Mouse (Mus musculus): ENCODE measurements around the gene Lpin1. TPM values are rescaled to one million over a fixed set of nuclear protein-coding genes. Genes with fewer than 3 reads are reported as not detected.
A peak's percentile ranks its signal among the peaks of the same experiment; 100 is the strongest.

Lpin1 gene
- polyA plus RNA-seq, 1 experiment from 2014 or later = 5.7 TPM

DNA sequence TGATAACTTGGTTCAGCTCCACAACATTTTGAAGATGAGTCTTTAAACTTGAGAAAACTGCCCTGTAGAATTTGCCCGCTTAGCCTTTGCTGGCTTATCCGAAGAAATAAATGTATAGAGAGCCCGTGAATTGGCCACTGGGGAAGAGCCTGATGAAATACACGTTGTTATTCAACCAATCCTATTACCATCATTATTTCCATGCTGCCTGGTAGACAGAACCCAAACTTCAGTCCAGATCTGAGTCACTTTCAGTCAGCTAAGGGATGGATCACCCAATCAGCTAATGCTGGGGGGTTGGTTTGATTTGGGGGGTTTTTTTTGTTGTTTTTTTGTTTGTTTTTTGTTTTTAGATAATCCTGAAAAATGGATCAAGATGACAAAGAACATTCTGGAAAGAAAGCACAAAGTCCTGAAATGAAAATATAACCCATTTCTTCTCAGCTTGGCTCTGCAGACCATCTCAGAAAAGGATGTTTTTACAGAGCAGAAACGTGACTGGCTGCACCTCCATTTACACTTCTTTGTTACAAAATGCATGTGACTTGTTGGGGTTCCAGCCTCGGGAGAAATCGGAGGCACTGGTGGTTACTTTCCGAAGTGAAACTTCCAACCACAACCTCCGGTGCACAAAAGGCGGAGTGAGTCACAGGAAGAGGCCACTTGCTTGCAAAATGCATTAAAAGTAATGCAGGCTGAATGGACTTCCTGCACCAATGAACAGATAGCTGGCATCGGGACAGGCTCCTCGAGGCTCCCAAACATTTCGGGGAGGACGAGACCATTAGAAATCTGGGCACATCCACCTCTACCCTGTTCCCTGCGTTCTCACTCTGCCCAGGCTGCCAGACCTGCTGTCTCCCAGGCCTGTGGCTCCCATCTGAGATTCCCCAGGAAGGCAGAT lies 78.6 kb downstream of the Lpin1 start:
- 55% methylated on average over 15 of the region's 15 CpGs for WGBS
- peak overlapping the region; percentile 51 for H3K27ac ChIP-seq

GRCm38 (mm10) chr12:16528650-16529049 lies 82.1 kb downstream of the Lpin1 start:
- H3K36me3 ChIP-seq = no peaks in the 10 kb centered on the region
- peaks cover 18% of the 10 kb centered on the region for H3K4me1 ChIP-seq
- ATAC-seq (ENCODE audit: insufficient number of reproducible peaks, low FRiP score, low TSS enrichment, low read depth) = no peak
- no peak overlapping the region for H3K4me2 ChIP-seq
- 88% methylated on average over 7 of the region's 7 CpGs for WGBS
- H3K4me3 ChIP-seq = no peak overlapping the region
- no peak overlapping the region for H3K9ac ChIP-seq
- H3K27me3 ChIP-seq = no peaks in the 10 kb centered on the region
- 0 out of 2 replicates have a peak, but pooled peaks cover 3% of the 10 kb centered on the region for H3K9me3 ChIP-seq
- H3K27ac ChIP-seq = no peak overlapping the region

More for the DNA sequence above, 78.6 kb downstream of the Lpin1 start:
- Histone ChIP-seq H3K4me3 (no peak overlapping the region), H3K9ac (no peak overlapping the region), H3K4me2 (no peak overlapping the region), H3K9me3 (no peaks in the 10 kb centered on the region), H3K36me3 (peaks cover 6% of the 10 kb centered on the region), H3K27me3 (no peaks in the 10 kb centered on the region), H3K4me1 (peaks cover 18% of the 10 kb centered on the region)
- ATAC-seq (ENCODE audit: insufficient number of reproducible peaks, low FRiP score, low TSS enrichment, low read depth) = no peak

- Histone ChIP-seq H3K9ac (no peak overlapping the region), H3K36me3 (no peaks in the 10 kb centered on the region), H3K4me3 (no peak overlapping the region), H3K4me1 (peaks cover 13% of the 10 kb centered on the region), H3K27ac (no peak overlapping the region), H3K4me2 (no peak overlapping the region), H3K27me3 (no peaks in the 10 kb centered on the region), H3K9me3 (0 out of 2 replicates have a peak, but pooled peaks cover 3% of the 10 kb centered on the region)
- WGBS = 76% methylated on average over 3 of the region's 3 CpGs
- no peak for ATAC-seq (ENCODE audit: insufficient number of reproducible peaks, low FRiP score, low TSS enrichment, low read depth)
Observed at GRCm38 (mm10) chr12:16527941-16528340, 82.8 kb downstream of the Lpin1 start.

DNA sequence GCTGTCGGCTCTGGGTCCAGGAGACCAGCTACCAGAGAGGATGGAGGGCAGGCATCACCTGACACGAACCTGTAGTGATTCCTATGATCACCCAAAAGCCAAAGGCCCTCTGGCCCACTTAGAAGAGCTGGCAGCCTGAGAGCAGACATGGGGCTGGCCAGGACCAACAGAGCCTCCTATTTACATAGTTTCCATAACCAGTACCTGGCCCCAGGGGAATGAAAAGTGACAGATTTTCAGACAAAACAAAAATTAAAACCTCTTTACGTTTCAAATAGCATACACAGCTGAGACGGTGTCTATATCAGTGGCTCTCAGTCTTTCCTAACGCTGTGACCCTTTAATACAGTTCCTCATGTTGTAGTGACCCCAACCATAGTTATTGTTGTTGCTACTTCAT lies 83.9 kb downstream of the Lpin1 start:
- Histone ChIP-seq H3K27me3 (no peaks in the 10 kb centered on the region), H3K9ac (no peak overlapping the region), H3K9me3 (0 out of 2 replicates have a peak, but pooled peaks cover 3% of the 10 kb centered on the region), H3K36me3 (no peaks in the 10 kb centered on the region), H3K4me1 (0 out of 2 replicates have a peak, but pooled peaks cover 2% of the 10 kb centered on the region), H3K27ac (no peak overlapping the region), H3K4me3 (no peak overlapping the region), H3K4me2 (no peak overlapping the region)
- WGBS = 79% methylated on average over 5 of the region's 5 CpGs
- ATAC-seq (ENCODE audit: insufficient number of reproducible peaks, low FRiP score, low TSS enrichment, low read depth) = no peak

GRCm38 (mm10) chr12:16526134-16526533 lies 84.6 kb downstream of the Lpin1 start:
- ATAC-seq (ENCODE audit: insufficient number of reproducible peaks, low FRiP score, low TSS enrichment, low read depth) = no peak
- Histone ChIP-seq H3K36me3 (no peaks in the 10 kb centered on the region), H3K9me3 (0 out of 2 replicates have a peak, but pooled peaks cover 3% of the 10 kb centered on the region), H3K27me3 (no peaks in the 10 kb centered on the region), H3K27ac (no peak overlapping the region), H3K4me2 (no peak overlapping the region), H3K4me3 (no peak overlapping the region), H3K9ac (no peak overlapping the region), H3K4me1 (no peaks in the 10 kb centered on the region)
- 85% methylated on average over 2 of the region's 2 CpGs for WGBS

DNA sequence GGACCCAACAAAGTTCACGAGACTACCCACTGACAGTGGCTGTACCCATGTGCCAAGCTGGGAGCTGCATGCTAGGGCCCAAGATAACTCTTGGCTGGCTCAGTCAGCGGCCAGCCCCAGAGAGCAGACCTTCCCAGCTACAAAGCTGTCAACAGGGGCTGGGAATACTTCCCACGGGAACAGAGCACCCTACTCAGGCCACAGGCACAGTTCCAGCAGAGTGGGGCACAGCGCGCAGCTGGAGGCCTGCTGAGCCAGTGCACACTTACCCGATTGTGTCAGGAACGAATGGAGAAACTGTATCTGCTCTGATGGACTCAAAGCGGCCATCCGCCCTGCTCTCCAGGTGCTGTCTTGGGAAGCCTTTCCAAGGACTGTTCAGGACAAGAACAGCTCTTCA lies 95.6 kb downstream of the Lpin1 start:
- no peaks in the 10 kb centered on the region for H3K4me1 ChIP-seq
- H3K4me3 ChIP-seq = no peak overlapping the region
- 86% methylated on average over 9 of the region's 9 CpGs for WGBS
- no peak overlapping the region for H3K9ac ChIP-seq
- H3K4me2 ChIP-seq = no peak overlapping the region
- H3K9me3 ChIP-seq = no peaks in the 10 kb centered on the region
- ATAC-seq (ENCODE audit: insufficient number of reproducible peaks, low FRiP score, low TSS enrichment, low read depth) = no peak
- H3K27ac ChIP-seq = no peak overlapping the region
- no peaks in the 10 kb centered on the region for H3K36me3 ChIP-seq
- no peaks in the 10 kb centered on the region for H3K27me3 ChIP-seq

GRCm38 (mm10) chr12:16512991-16513390 lies 97.8 kb downstream of the Lpin1 start:
- no peak for ATAC-seq (ENCODE audit: insufficient number of reproducible peaks, low FRiP score, low TSS enrichment, low read depth)

GRCm38 (mm10) chr12:16509122-16509752 lies 101.5 kb downstream of the Lpin1 start:
- no peaks in the 10 kb centered on the region for H3K36me3 ChIP-seq
- no peak overlapping the region for H3K9ac ChIP-seq
- peaks cover 8% of the 10 kb centered on the region; the same call in 1 of the 2 replicates for H3K4me1 ChIP-seq
- H3K4me2 ChIP-seq = no peak overlapping the region
- 16% methylated on average over 13 of the region's 13 CpGs for WGBS
- H3K27ac ChIP-seq = no peak overlapping the region
- no peaks in the 10 kb centered on the region for H3K9me3 ChIP-seq
- H3K27me3 ChIP-seq = no peaks in the 10 kb centered on the region
- H3K4me3 ChIP-seq = no peak overlapping the region
- ATAC-seq (ENCODE audit: insufficient number of reproducible peaks, low FRiP score, low TSS enrichment, low read depth) = no peak

More at GRCm38 (mm10) chr12:16512991-16513390, 97.8 kb downstream of the Lpin1 start:
- Histone ChIP-seq H3K4me1 (peaks cover 5% of the 10 kb centered on the region; the same call in 1 of the 2 replicates), H3K9me3 (no peaks in the 10 kb centered on the region), H3K27me3 (no peaks in the 10 kb centered on the region), H3K4me2 (no peak overlapping the region), H3K9ac (no peak overlapping the region), H3K36me3 (no peaks in the 10 kb centered on the region), H3K27ac (no peak overlapping the region), H3K4me3 (no peak overlapping the region)
- WGBS = 97% methylated on average over 1 of the region's 1 CpGs

DNA sequence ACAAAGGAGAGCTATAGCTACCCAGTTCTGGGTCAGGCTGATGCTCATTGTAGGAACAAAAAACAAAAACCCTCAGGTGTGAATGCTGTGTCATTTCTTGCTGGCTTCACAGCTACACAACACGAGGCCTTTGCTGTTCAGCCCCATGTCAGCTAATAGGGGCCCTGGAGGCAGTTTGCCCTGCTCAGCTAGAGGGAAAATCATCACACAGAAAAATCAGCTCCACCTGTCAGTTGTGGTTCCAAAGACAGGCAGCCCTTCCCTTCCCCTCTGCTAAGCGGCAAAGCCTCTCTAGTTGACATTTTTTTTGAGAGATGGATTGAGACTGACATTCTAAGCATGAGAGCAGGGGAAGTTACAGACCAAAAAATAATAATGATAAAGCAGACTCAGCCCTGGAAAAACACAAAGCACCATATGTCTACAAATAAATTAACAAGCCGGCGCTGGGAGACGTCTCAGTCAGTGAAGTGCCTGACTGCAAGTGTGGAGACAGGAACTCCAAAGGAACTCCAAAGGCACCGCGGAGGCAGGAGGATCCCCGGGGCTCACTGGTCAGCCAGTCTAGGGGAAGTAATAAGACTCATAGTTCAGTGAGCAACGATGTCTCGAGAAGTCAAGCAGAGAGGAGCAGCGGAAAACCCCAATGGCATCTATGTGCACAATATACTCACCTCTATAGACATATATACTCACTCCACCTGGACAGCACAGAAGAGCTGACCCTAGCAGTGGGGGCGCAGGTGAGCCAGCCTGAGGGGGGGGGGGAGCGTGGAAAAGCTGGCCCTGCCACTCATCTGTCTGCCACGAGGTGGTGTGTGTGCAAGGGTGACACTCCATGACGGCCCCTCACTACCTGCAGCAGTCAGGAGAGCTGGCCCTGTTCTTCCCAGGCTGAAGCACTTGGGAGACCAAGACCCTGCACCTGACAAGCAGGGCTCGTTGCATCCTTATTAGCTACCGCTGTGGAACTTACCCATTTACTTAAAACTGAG lies 103.7 kb downstream of the Lpin1 start:
- 58% methylated on average over 17 of the region's 17 CpGs for WGBS

DNA sequence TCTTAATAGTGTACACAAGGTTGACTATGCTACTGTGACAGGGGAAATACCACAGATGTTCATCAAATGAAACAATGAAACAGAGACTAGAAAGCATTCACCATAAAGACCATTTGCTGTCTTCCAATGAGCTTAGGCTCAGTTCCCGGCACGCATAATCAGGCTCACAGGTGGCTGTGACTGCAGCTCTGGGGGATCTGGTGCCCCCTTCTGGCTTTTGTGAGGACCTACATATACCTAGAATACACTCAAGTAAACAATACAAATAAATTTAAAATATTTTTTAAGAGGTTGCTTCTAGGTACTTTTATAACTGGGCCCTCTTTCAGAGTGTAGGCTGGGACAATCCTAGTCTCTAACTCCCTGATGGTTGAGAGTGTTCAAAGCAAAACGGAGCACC lies 106.5 kb downstream of the Lpin1 start:
- H3K4me1 ChIP-seq = peaks cover 7% of the 10 kb centered on the region; the same call in 1 of the 2 replicates
- ATAC-seq (ENCODE audit: insufficient number of reproducible peaks, low FRiP score, low TSS enrichment, low read depth) = no peak

More for the DNA sequence above, 103.7 kb downstream of the Lpin1 start:
- no peak overlapping the region for H3K9ac ChIP-seq
- no peaks in the 10 kb centered on the region for H3K36me3 ChIP-seq
- no peaks in the 10 kb centered on the region for H3K9me3 ChIP-seq
- no peaks in the 10 kb centered on the region for H3K27me3 ChIP-seq
- no peak for ATAC-seq (ENCODE audit: insufficient number of reproducible peaks, low FRiP score, low TSS enrichment, low read depth)
- no peak overlapping the region for H3K4me2 ChIP-seq
- H3K27ac ChIP-seq = no peak overlapping the region
- peaks cover 8% of the 10 kb centered on the region; the same call in 1 of the 2 replicates for H3K4me1 ChIP-seq
- no peak overlapping the region for H3K4me3 ChIP-seq

DNA sequence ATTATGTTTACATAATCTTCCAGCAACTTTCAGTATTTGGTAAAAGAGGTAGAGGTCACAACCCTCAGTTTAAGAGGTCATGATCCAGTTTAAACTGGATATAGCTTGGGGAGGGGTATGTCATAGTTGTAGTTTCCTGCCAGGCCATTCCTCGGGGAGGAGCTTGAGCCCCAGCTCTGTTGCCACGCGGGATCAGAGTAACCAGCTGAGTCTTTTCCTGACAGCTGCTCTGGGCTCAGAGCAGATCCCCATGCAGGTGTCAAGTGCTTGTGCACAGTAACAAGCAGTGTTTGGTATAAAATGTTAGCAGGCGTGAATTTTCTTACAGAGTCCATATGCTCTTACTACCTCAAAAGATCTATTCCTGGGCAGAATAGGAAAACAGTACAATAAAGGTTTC lies 112.8 kb downstream of the Lpin1 start:
- no peaks in the 10 kb centered on the region for H3K36me3 ChIP-seq
- H3K9ac ChIP-seq = no peak overlapping the region
- H3K27me3 ChIP-seq = no peaks in the 10 kb centered on the region
- H3K4me3 ChIP-seq = no peak overlapping the region
- no peak overlapping the region for H3K27ac ChIP-seq
- no peak overlapping the region for H3K4me2 ChIP-seq
- no peaks in the 10 kb centered on the region for H3K4me1 ChIP-seq
- 21% methylated on average over 4 of the region's 4 CpGs for WGBS
- ATAC-seq (ENCODE audit: insufficient number of reproducible peaks, low FRiP score, low TSS enrichment, low read depth) = no peak
- no peaks in the 10 kb centered on the region for H3K9me3 ChIP-seq

More for the DNA sequence above, 106.5 kb downstream of the Lpin1 start:
- H3K4me2 ChIP-seq = no peak overlapping the region
- no peaks in the 10 kb centered on the region for H3K9me3 ChIP-seq
- 82% methylated on average over 3 of the region's 3 CpGs for WGBS
- H3K27ac ChIP-seq = no peak overlapping the region
- H3K4me3 ChIP-seq = no peak overlapping the region
- no peaks in the 10 kb centered on the region for H3K36me3 ChIP-seq
- no peak overlapping the region for H3K9ac ChIP-seq
- no peaks in the 10 kb centered on the region for H3K27me3 ChIP-seq

All from limb, embryonic 15.5 days (tissue).